Mouse (Mus musculus): Measurements from ENCODE around the gene Hipk4. TPM values are rescaled to one million over a fixed set of nuclear protein-coding genes. Genes with fewer than 3 reads are reported as not detected.

Hipk4 gene
- 7.2 and 14.8 TPM in 2 replicates for polyA plus RNA-seq (2021; fragmentation: Nextera tagmentation)
- long read RNA-seq, experiment 1, partial matches to known transcripts: 0 of 3 reads
- long read RNA-seq, experiment 1, other reads (novel, unspliced or antisense): 3 of 3 reads
- long read RNA-seq, experiment 2: 0 reads

GRCm38 (mm10) chr7:27522967-27523366, at the start of gene Hipk4:
Gene Hipk4 (plus strand): TSS chr7:27523267.

GRCm38 (mm10) chr7:27486770-27487697, 36.0 kb upstream of the Hipk4 start, which contains the start of gene Sertad1:
Gene Sertad1 (plus strand): TSS chr7:27486910.

GRCm38 (mm10) chr7:27499036-27499435, 24.0 kb upstream of the Hipk4 start, which contains the start of gene Prx:
Gene Prx (plus strand): TSS chr7:27499324.

GRCm38 (mm10) chr7:27552931-27553513, 30.0 kb downstream of the Hipk4 start, which contains the start of the genes Pld3 and 2310022A10Rik:
Gene Pld3 (minus strand): TSS chr7:27553218.
Gene 2310022A10Rik (plus strand): TSS chr7:27553233.

Other genes with a start within 250 kb of the Hipk4 start
- 13.3 and 18.2 TPM in 2 replicates for gene Ltbp4, start 185.6 kb upstream of the Hipk4 start, polyA plus RNA-seq (2021; fragmentation: Nextera tagmentation)
- 2.9 and 3.8 TPM in 2 replicates for gene Shkbp1, start 167.2 kb upstream of the Hipk4 start, polyA plus RNA-seq (2021; fragmentation: Nextera tagmentation)
- gene Gm20479, start 165.8 kb upstream of the Hipk4 start, polyA plus RNA-seq (2021; fragmentation: Nextera tagmentation): not detected in 2 replicates
- gene Sptbn4, start 75.6 kb upstream of the Hipk4 start, polyA plus RNA-seq (2021; fragmentation: Nextera tagmentation): 2.6 and 2.7 TPM in 2 replicates
- gene Blvrb, start 75.3 kb upstream of the Hipk4 start, polyA plus RNA-seq (2021; fragmentation: Nextera tagmentation): 41.8 and 47.3 TPM in 2 replicates
- gene Sertad3, start 49.5 kb upstream of the Hipk4 start, polyA plus RNA-seq (2021; fragmentation: Nextera tagmentation): 3.2 and 4.1 TPM in 2 replicates
- gene Sertad1, start 36.4 kb upstream of the Hipk4 start, polyA plus RNA-seq (2021; fragmentation: Nextera tagmentation): 10.4 and 13.1 TPM in 2 replicates
- 0.05 and 0.15 TPM in 2 replicates for gene Prx, start 23.9 kb upstream of the Hipk4 start, polyA plus RNA-seq (2021; fragmentation: Nextera tagmentation)
- gene Pld3, start 30.0 kb downstream of the Hipk4 start, polyA plus RNA-seq (2021; fragmentation: Nextera tagmentation): 471 and 602 TPM in 2 replicates
- gene 2310022A10Rik, start 30.0 kb downstream of the Hipk4 start, polyA plus RNA-seq (2021; fragmentation: Nextera tagmentation): 13.2 and 14.3 TPM in 2 replicates
- gene Akt2, start 68.3 kb downstream of the Hipk4 start, polyA plus RNA-seq (2021; fragmentation: Nextera tagmentation): 106 and 111 TPM in 2 replicates
- 37.4 and 60.6 TPM in 2 replicates for gene Ttc9b, start 130.6 kb downstream of the Hipk4 start, polyA plus RNA-seq (2021; fragmentation: Nextera tagmentation)
- gene Map3k10, start 151.3 kb downstream of the Hipk4 start, polyA plus RNA-seq (2021; fragmentation: Nextera tagmentation): 9.6 and 9.7 TPM in 2 replicates
- gene Zfp607b, start 166.1 kb downstream of the Hipk4 start, polyA plus RNA-seq (2021; fragmentation: Nextera tagmentation): 2.6 and 4.0 TPM in 2 replicates
- 6.1 and 8.2 TPM in 2 replicates for gene Zfp60, start 208.1 kb downstream of the Hipk4 start, polyA plus RNA-seq (2021; fragmentation: Nextera tagmentation)

Data from layer of hippocampus, adult 6 months (tissue).